Mouse (Mus musculus) thymus, postnatal 14 days (tissue): ENCODE measurements around the gene Aif1.
A peak's percentile ranks its signal among the peaks of the same experiment; 100 is the strongest.

Experiments used
- DNase-seq: peaks from one replicate; pipeline ENCODE4 v3.0.0; 2021

The Aif1 gene

GRCm38 (mm10) chr17:35165451-35166155, 10.3 kb downstream of the Aif1 start:
- no peak for DNase-seq

GRCm38 (mm10) chr17:35164568-35165450, 11.1 kb downstream of the Aif1 start, which contains the start of gene Prrc2a:
Gene Prrc2a, minus strand, starts transcription at chr17:35164897.
- DNase-seq, result peak; percentile 97

DNA sequence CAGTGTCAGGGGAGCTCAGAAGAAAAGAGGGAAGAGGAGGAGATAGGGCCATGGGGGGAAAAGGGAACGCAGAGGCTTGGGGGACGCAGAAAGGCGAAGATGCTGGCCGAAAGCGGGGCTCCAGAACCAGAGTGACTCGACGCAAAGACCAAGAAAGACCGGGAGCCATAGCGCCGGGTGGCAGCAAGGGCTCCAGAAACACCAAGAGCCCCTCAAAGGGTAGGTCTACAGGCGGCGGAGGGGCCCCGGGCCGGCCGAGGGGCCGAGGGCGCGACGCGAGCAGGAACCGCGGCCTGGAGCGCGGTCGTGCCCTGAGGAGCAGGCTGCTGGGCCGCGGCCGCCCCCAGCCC, 11.7 kb downstream of the Aif1 start:
- no peak for DNase-seq

DNA sequence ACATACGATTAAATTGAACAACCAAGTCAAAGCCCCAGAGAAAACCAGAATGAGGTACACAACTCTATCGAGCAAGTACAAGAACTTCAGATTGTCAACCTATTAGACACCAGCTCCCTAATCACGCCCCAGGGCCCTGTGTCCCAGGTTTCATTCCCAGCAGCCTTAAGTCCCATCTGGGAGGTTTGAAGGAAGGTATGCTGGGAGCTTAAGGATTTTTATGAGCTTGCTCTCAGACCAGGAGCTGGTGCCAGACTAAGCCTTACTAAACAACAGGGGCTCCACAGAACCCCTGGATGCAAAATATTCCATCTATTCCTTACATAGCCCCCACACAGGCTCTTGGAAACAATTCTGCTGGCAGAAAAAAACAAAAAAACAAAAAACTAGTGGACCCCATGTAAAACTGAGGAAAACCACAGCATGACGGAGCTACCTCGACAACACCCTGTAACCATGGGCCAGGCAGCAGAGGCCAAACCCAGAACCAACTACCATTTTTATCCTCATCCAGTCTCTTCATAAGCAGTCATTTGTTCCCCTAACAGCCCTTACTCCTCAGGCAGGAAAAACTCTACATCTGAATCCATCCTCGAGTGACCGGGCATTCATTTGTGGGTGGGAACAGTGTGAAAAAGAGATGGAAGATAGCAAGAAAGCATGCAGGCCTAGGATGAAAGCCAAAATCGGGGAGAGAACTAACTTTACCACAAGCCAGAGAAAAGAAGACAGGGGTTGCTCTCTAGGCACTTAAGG, 12.4 kb downstream of the Aif1 start:
- no peak for DNase-seq

GRCm38 (mm10) chr17:35162730-35163129, 13.1 kb downstream of the Aif1 start:
- no peak for DNase-seq

GRCm38 (mm10) chr17:35162121-35162520, 13.7 kb downstream of the Aif1 start:
- no peak for DNase-seq

DNA sequence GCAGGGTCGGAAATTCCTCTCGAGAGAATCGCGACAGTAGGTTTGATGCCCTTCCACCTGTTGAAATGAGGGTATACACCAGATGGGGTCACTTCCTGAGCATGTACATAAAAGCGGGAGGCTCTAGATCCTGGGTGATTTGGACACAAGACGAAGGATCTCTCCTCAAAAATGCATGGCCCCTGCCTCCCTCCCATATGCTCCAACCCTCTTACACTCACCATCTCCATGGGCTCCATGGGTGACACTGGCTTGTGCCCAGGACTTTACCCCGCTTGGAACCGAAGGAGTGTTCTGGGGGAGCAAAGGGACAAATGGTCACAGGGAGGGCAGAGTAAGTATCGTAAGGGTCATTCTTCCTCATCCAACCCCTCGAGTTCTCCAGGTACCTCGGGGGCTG, 14.4 kb downstream of the Aif1 start:
- no peak for DNase-seq

DNA sequence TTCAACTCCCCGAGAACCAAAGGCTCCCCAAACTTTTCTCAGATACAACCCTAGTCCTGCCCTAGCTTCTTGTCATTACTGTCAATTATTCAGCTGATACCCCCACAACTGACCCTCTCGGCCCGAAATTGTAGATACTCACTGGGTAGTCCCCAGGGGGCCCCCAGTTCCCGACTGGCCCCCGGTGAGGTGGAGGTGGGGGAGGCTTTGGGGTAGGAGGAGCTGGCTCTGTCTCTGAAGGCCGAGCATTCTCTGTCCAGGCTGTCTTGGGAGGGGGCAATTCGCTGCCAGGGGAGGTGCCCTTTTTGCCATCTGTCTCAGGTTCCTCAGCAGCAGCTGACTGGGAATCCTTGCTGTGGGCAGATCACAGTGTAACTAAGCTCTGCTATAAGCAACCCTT, 16.2 kb downstream of the Aif1 start:
- no peak for DNase-seq

DNA sequence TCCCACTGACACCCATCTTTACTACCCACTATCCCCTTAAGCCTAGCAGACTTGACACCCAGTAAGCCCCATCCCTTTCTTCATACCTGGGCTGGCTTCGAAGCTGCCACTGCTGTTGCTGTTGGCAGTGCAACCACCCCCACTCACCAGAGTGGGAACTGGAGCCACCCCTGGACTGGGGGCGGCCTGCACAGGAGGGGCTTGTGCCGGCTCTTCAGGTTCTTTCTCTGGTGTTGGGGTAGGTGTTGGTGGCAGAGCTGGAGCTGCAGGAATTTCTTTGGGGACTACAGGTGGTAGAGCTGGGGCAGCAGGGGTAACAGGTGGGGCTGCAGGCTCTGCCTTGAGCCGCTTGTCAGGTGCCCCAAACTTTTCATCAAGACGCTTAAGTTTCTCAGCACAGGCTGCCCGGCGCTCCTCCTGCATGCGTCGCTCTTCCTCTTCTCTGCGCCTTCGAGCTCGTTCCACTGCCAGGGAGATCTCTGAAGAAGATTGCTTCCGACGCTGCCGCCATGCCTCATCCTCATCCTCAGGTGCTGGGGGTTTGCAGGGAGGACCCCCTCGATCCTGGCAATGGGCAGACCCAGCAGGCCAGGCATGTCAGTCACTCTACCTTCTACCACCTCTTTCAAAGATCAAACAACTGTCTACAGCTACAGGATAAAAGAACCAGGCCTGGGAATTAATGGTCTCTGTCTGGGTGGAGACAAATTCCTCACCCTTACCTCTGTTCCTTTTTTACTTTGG, 16.8 kb downstream of the Aif1 start:
- no peak for DNase-seq

GRCm38 (mm10) chr17:35157661-35158175, 18.1 kb downstream of the Aif1 start:
- no peak for DNase-seq

- no peak for DNase-seq
Observed at GRCm38 (mm10) chr17:35157254-35157653, 18.6 kb downstream of the Aif1 start.

GRCm38 (mm10) chr17:35156461-35157200, 19.2 kb downstream of the Aif1 start:
- DNase-seq, result no peak

- no peak for DNase-seq
Observed at GRCm38 (mm10) chr17:35155451-35155850, 20.4 kb downstream of the Aif1 start.

DNA sequence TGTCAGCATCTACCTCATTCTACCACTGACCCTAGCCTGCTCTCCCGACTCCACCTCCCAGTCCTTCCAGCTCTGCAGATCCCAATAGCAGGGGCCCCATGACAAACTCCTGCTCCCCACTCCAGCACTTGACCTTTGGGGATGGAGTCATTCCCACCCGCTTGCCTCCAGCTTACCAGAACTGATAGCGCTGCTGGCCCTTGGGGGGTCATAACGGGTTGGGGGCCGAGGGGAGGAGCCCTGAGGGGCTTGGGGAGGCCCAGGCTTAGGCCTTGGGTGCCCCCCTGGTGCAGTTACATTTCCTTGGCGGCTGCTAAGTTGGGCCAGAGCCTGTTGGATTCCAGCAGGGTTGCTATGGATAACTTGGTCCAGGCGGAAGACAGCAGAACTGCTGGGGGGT, 21.3 kb downstream of the Aif1 start:
- no peak for DNase-seq

GRCm38 (mm10) chr17:35153931-35154330, 21.9 kb downstream of the Aif1 start:
- no peak for DNase-seq

DNA sequence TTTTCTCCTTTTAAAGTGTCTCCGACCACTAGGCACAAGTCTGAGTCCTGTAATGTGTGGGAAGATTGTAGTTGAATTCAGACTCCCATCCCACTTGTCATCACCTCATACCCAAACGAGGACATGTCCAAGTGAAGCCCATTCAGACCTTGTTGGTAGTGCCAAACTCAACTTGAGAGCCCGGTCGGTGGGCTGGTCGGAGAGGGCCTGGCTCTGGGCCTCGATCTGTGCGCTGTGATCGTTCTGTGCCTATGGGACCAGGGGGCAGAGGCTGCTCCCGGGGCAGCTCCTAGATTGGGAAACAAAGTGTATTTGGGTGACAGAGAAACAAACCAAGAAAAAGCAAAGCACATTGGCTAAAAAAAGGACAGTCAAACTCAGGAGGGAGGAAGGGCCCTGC, 22.8 kb downstream of the Aif1 start:
- no peak for DNase-seq

DNA sequence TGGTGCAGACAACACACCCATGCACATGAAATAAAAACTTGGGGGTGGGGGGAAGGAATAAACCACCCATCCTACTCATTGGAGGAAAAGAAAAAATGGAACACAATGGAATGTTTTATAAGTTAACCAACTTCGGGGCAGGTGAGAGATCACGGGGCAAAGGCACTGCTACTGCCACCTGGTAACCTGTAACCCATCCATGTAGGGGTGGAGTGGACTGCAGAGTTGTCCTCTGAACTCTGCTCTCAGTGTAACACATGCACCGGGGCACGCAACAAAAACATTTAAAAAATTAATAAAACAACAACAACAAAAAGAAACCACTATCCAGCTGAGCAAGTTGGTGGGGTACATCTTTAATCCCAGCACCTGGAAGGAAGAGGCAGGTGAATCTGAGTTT, 23.7 kb downstream of the Aif1 start:
- no peak for DNase-seq

- no peak for DNase-seq
Observed at GRCm38 (mm10) chr17:35147922-35148639, 27.8 kb downstream of the Aif1 start.

- no peak for DNase-seq
Observed at GRCm38 (mm10) chr17:35147348-35147747, 28.5 kb downstream of the Aif1 start.

DNA sequence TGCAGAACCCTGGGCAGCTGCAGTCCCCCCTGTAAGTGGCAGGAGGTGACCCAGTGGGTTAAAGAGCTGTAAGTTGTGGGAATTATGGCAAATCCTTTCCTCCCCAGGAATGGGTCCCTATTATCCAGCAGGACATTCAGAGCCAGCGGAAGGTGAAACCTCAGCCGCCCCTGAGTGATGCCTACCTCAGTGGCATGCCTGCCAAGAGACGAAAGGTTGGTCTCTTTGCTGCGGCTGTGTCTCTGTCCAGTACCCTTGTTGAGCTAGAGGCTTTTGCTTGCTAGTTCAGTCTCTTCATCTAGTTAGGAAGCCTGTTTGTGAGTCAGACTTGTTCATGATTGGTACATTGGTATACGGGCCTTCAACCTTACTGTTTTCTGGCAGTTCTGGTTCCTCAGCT, 29.7 kb downstream of the Aif1 start:
- no peak for DNase-seq

DNA sequence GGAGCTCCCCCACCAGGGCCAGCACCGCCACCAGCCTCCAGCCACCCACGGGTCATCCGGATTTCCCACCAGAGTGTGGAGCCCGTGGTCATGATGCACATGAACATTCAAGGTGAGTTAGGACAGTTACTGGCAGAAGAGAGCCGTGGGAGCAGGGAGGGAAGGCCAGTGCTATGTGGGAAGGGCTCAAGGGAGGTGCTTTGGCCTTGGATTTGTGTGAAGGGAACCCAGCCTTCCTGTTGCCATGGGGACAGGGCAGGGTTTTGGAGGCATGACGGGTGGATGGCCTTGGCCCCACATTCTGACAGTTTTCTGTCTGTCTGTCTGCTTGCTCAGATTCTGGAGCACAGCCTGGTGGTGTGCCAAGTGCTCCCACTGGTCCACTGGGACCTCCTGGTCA, 33.9 kb downstream of the Aif1 start:
- no peak for DNase-seq
